Mouse (Mus musculus): ENCODE data around the gene Zfp14. TPM values are rescaled to one million over a fixed set of nuclear protein-coding genes. Genes with fewer than 3 reads are reported as not detected.

Zfp14 gene
- 3.5 and 4.3 TPM in 2 replicates for total RNA-seq (2017)

GRCm38 (mm10) chr7:30050882-30051548 is at the start of gene Zfp14:
Gene Zfp14, minus strand, starts transcription at chr7:30051380.
- ATAC-seq (replicated peaks in 1 of 2; ENCODE audit: insufficient read depth in 1 of 2, low FRiP score in 2 of 2, low TSS enrichment in 1 of 2, low read depth in 1 of 2, poor library complexity in 2 of 2, severe bottlenecking in 2 of 2): peak; percentile 99

GRCm38 (mm10) chr7:30099297-30099696 is 48.1 kb upstream of the Zfp14 start:
- ATAC-seq (replicated peaks in 1 of 2; ENCODE audit: insufficient read depth in 1 of 2, low FRiP score in 2 of 2, low TSS enrichment in 1 of 2, low read depth in 1 of 2, poor library complexity in 2 of 2, severe bottlenecking in 2 of 2): no peak

- ATAC-seq (replicated peaks in 1 of 2; ENCODE audit: insufficient read depth in 1 of 2, low FRiP score in 2 of 2, low TSS enrichment in 1 of 2, low read depth in 1 of 2, poor library complexity in 2 of 2, severe bottlenecking in 2 of 2): no peak
Observed at GRCm38 (mm10) chr7:30095551-30096125, 44.5 kb upstream of the Zfp14 start.

GRCm38 (mm10) chr7:30094646-30095429 is 43.7 kb upstream of the Zfp14 start, which contains the start of gene Zfp260:
Gene Zfp260, plus strand, starts transcription at chr7:30094777.
- ATAC-seq (replicated peaks in 1 of 2; ENCODE audit: insufficient read depth in 1 of 2, low FRiP score in 2 of 2, low TSS enrichment in 1 of 2, low read depth in 1 of 2, poor library complexity in 2 of 2, severe bottlenecking in 2 of 2): peak; percentile 64 to 66

GRCm38 (mm10) chr7:30093918-30094415 is 42.8 kb upstream of the Zfp14 start:
- ATAC-seq (replicated peaks in 1 of 2; ENCODE audit: insufficient read depth in 1 of 2, low FRiP score in 2 of 2, low TSS enrichment in 1 of 2, low read depth in 1 of 2, poor library complexity in 2 of 2, severe bottlenecking in 2 of 2): no peak

GRCm38 (mm10) chr7:30092666-30093065 is 41.5 kb upstream of the Zfp14 start:
- ATAC-seq (replicated peaks in 1 of 2; ENCODE audit: insufficient read depth in 1 of 2, low FRiP score in 2 of 2, low TSS enrichment in 1 of 2, low read depth in 1 of 2, poor library complexity in 2 of 2, severe bottlenecking in 2 of 2): no peak

GRCm38 (mm10) chr7:30090970-30091585 is 39.9 kb upstream of the Zfp14 start:
- ATAC-seq (replicated peaks in 1 of 2; ENCODE audit: insufficient read depth in 1 of 2, low FRiP score in 2 of 2, low TSS enrichment in 1 of 2, low read depth in 1 of 2, poor library complexity in 2 of 2, severe bottlenecking in 2 of 2): no peak

- peak; percentile 89 to 93 for ATAC-seq (replicated peaks in 1 of 2; ENCODE audit: insufficient read depth in 1 of 2, low FRiP score in 2 of 2, low TSS enrichment in 1 of 2, low read depth in 1 of 2, poor library complexity in 2 of 2, severe bottlenecking in 2 of 2)
Observed at GRCm38 (mm10) chr7:30090092-30090969, 39.2 kb upstream of the Zfp14 start, which contains the start of the genes Gm26920 and Zfp566. Gene Gm26920, minus strand, starts transcription at chr7:30090410. Gene Zfp566, minus strand, starts transcription at chr7:30090527.

- ATAC-seq (replicated peaks in 1 of 2; ENCODE audit: insufficient read depth in 1 of 2, low FRiP score in 2 of 2, low TSS enrichment in 1 of 2, low read depth in 1 of 2, poor library complexity in 2 of 2, severe bottlenecking in 2 of 2): no peak
Observed at GRCm38 (mm10) chr7:30089405-30089804, 38.2 kb upstream of the Zfp14 start.

- no peak for ATAC-seq (replicated peaks in 1 of 2; ENCODE audit: insufficient read depth in 1 of 2, low FRiP score in 2 of 2, low TSS enrichment in 1 of 2, low read depth in 1 of 2, poor library complexity in 2 of 2, severe bottlenecking in 2 of 2)
Observed at GRCm38 (mm10) chr7:30086524-30086923, 35.3 kb upstream of the Zfp14 start.

GRCm38 (mm10) chr7:30072146-30073028 is 21.2 kb upstream of the Zfp14 start, which contains the start of gene Zfp82:
Gene Zfp82, minus strand, starts transcription at chr7:30072900.
- ATAC-seq (replicated peaks in 1 of 2; ENCODE audit: insufficient read depth in 1 of 2, low FRiP score in 2 of 2, low TSS enrichment in 1 of 2, low read depth in 1 of 2, poor library complexity in 2 of 2, severe bottlenecking in 2 of 2): peak; percentile 92 to 95

GRCm38 (mm10) chr7:30064622-30065021 is 13.4 kb upstream of the Zfp14 start:
- ATAC-seq (replicated peaks in 1 of 2; ENCODE audit: insufficient read depth in 1 of 2, low FRiP score in 2 of 2, low TSS enrichment in 1 of 2, low read depth in 1 of 2, poor library complexity in 2 of 2, severe bottlenecking in 2 of 2): no peak

- no peak for ATAC-seq (replicated peaks in 1 of 2; ENCODE audit: insufficient read depth in 1 of 2, low FRiP score in 2 of 2, low TSS enrichment in 1 of 2, low read depth in 1 of 2, poor library complexity in 2 of 2, severe bottlenecking in 2 of 2)
Observed at GRCm38 (mm10) chr7:30062478-30062877, 11.3 kb upstream of the Zfp14 start.

- ATAC-seq (replicated peaks in 1 of 2; ENCODE audit: insufficient read depth in 1 of 2, low FRiP score in 2 of 2, low TSS enrichment in 1 of 2, low read depth in 1 of 2, poor library complexity in 2 of 2, severe bottlenecking in 2 of 2): no peak
Observed at GRCm38 (mm10) chr7:30060341-30060740, 9.2 kb upstream of the Zfp14 start.

GRCm38 (mm10) chr7:30053591-30053990 is 2.4 kb upstream of the Zfp14 start:
- ATAC-seq (replicated peaks in 1 of 2; ENCODE audit: insufficient read depth in 1 of 2, low FRiP score in 2 of 2, low TSS enrichment in 1 of 2, low read depth in 1 of 2, poor library complexity in 2 of 2, severe bottlenecking in 2 of 2): no peak

GRCm38 (mm10) chr7:30048126-30048525 is 3.1 kb downstream of the Zfp14 start:
- ATAC-seq (replicated peaks in 1 of 2; ENCODE audit: insufficient read depth in 1 of 2, low FRiP score in 2 of 2, low TSS enrichment in 1 of 2, low read depth in 1 of 2, poor library complexity in 2 of 2, severe bottlenecking in 2 of 2): no peak
